Mouse (Mus musculus) CH12.LX (cell line): Measurements from ENCODE around the gene Psmg4. TPM values are rescaled to one million over a fixed set of nuclear protein-coding genes. Genes with fewer than 3 reads are reported as not detected.

Source experiments
- DNase-seq: peaks from one replicate; pipeline ENCODE4 v3.0.0-alpha.2; 2013; ENCODE audit errors: extremely low read depth
- H3K27ac ChIP-seq: 2 replicates; pipeline ENCODE4 v1.5.1; 2012; ENCODE audit warnings: low read depth, mild to moderate bottlenecking, control low read depth, moderate library complexity; ENCODE audit not compliant: insufficient read depth
- H3K27me3 ChIP-seq: replicated peaks from 2 replicates; pipeline ENCODE3; 2012; ENCODE audit warnings: inconsistent platforms
- H3K36me3 ChIP-seq, 2 experiments: replicated peaks in 1 of 2; 2 replicates each; pipeline versions ENCODE3 to v1.6.1; 2012; ENCODE audit warnings: inconsistent platforms in 1 of 2, low read length in 1 of 2, mild to moderate bottlenecking in 1 of 2, mixed read lengths in 1 of 2, moderate library complexity in 1 of 2; ENCODE audit not compliant: control insufficient read depth in 1 of 2, insufficient read depth in 1 of 2
- H3K4me1 ChIP-seq, 2 experiments: 2 replicates each; pipeline ENCODE4 v1.6.1; 2012; ENCODE audit warnings: inconsistent platforms in 1 of 2, moderate library complexity in 1 of 2; ENCODE audit not compliant: insufficient read depth in 2 of 2, control insufficient read depth in 1 of 2
- H3K4me2 ChIP-seq: 2 replicates; pipeline ENCODE4 v1.6.1; 2012; ENCODE audit warnings: low read depth, mild to moderate bottlenecking, control low read depth; ENCODE audit not compliant: poor library complexity, insufficient read depth, severe bottlenecking
- H3K4me3 ChIP-seq, 3 experiments: fragments of 150-350 bp in 1 of 3; sonication (generic) in 1 of 3; replicated peaks in 1 of 3; 2 replicates each; pipeline versions ENCODE3 to v1.5.1; 2011 to 2012; ENCODE audit warnings: low read depth in 2 of 3, low read length in 2 of 3, mild to moderate bottlenecking in 2 of 3, moderate library complexity in 2 of 3, control low read depth in 1 of 3, improper control_type of control experiment in 1 of 3, inconsistent platforms in 1 of 3, mixed read lengths in 1 of 3; ENCODE audit not compliant: poor library complexity in 1 of 3
- H3K79me2 ChIP-seq: replicated peaks from 2 replicates; pipeline ENCODE4 v1.6.1; 2012; ENCODE audit warnings: mild to moderate bottlenecking, moderate library complexity; ENCODE audit not compliant: control insufficient read depth, poor library complexity, insufficient read depth, severe bottlenecking; ENCODE audit errors: extremely low read depth
- H3K9ac ChIP-seq: 2 replicates; pipeline ENCODE4 v1.6.1; 2012; ENCODE audit warnings: low read depth, mild to moderate bottlenecking, control low read depth, moderate library complexity; ENCODE audit not compliant: insufficient read depth
- H3K9me3 ChIP-seq: replicated peaks from 2 replicates; pipeline ENCODE3; 2012; ENCODE audit warnings: low read length, inconsistent platforms, mixed read lengths
- BHLHE40 ChIP-seq: IDR thresholded peaks from 2 replicates; pipeline ENCODE4 v1.6.1; 2011; ENCODE audit warnings: mild to moderate bottlenecking, low read depth, low read length, improper control_type of control experiment
- CHD1 ChIP-seq: IDR thresholded peaks from 2 replicates; pipeline ENCODE4 v1.6.1; 2012; ENCODE audit warnings: low read depth, low read length, improper control_type of control experiment, inconsistent platforms
- CHD2 ChIP-seq: IDR thresholded peaks from 2 replicates; pipeline ENCODE4 v1.6.1; 2011; ENCODE audit warnings: low read length, improper control_type of control experiment
- E2F4 ChIP-seq: IDR thresholded peaks from 2 replicates; pipeline ENCODE4 v1.6.1; 2011; ENCODE audit warnings: low read depth, low read length, improper control_type of control experiment; ENCODE audit not compliant: insufficient replicate concordance
- EP300 ChIP-seq: IDR thresholded peaks from 2 replicates; pipeline ENCODE4 v1.6.1; 2011; ENCODE audit warnings: low read length, improper control_type of control experiment
- ETS1 ChIP-seq: conservative IDR thresholded peaks from 2 replicates; pipeline ENCODE4 v1.6.1; 2012; ENCODE audit warnings: low read depth, mild to moderate bottlenecking, inconsistent platforms, low read length, improper control_type of control experiment, moderate library complexity
- HCFC1 ChIP-seq: IDR thresholded peaks from 2 replicates; pipeline ENCODE4 v1.6.1; 2012; ENCODE audit warnings: low read depth, mild to moderate bottlenecking, inconsistent platforms, low read length, improper control_type of control experiment
- IRF4 ChIP-seq: IDR thresholded peaks from 2 replicates; pipeline ENCODE4 v1.6.1; 2014; ENCODE audit warnings: low read depth, mild to moderate bottlenecking, inconsistent platforms, low read length, improper control_type of control experiment
- JUN ChIP-seq: IDR thresholded peaks from 2 replicates; pipeline ENCODE4 v1.6.1; 2011; ENCODE audit warnings: low read depth, mild to moderate bottlenecking, low read length, improper control_type of control experiment, moderate library complexity; ENCODE audit not compliant: insufficient read depth
- JUND ChIP-seq: conservative IDR thresholded peaks from 2 replicates; pipeline ENCODE4 v1.6.1; 2011; ENCODE audit warnings: low read depth, low read length, improper control_type of control experiment
- KAT2A ChIP-seq: IDR thresholded peaks from 2 replicates; pipeline ENCODE4 v1.6.1; 2012; ENCODE audit warnings: low read length, improper control_type of control experiment, inconsistent platforms; ENCODE audit not compliant: insufficient replicate concordance
- MAFK ChIP-seq: IDR thresholded peaks from 2 replicates; pipeline ENCODE4 v1.6.1; 2011; ENCODE audit warnings: low read length, improper control_type of control experiment; ENCODE audit not compliant: insufficient replicate concordance
- MAZ ChIP-seq: IDR thresholded peaks from 2 replicates; pipeline ENCODE4 v1.6.1; 2012; ENCODE audit warnings: low read depth, mild to moderate bottlenecking, inconsistent platforms, low read length, improper control_type of control experiment, moderate library complexity
- MEF2A ChIP-seq: IDR thresholded peaks from 2 replicates; pipeline ENCODE4 v1.6.1; 2014; ENCODE audit warnings: low read depth, mild to moderate bottlenecking, inconsistent platforms, low read length, improper control_type of control experiment, borderline replicate concordance
- MXI1 ChIP-seq: IDR thresholded peaks from 2 replicates; pipeline ENCODE4 v1.6.1; 2011; ENCODE audit warnings: mild to moderate bottlenecking, low read depth, low read length, improper control_type of control experiment
- MYC ChIP-seq: IDR thresholded peaks from 2 replicates; pipeline ENCODE4 v1.6.1; 2011; ENCODE audit warnings: low read depth, mild to moderate bottlenecking, improper control_type of control experiment, low read length
- PAX5 ChIP-seq: IDR thresholded peaks from 2 replicates; pipeline ENCODE4 v1.6.1; 2012; ENCODE audit warnings: low read length, inconsistent platforms, mixed read lengths
- POLR2A ChIP-seq: IDR thresholded peaks from 2 replicates; pipeline ENCODE4 v1.6.1; 2011; ENCODE audit warnings: low read depth, mild to moderate bottlenecking, improper control_type of control experiment, low read length
- POLR2AphosphoS2 ChIP-seq: IDR thresholded peaks from 2 replicates; pipeline ENCODE4 v1.6.1; 2011; ENCODE audit warnings: low read depth, low read length, improper control_type of control experiment
- RAD21 ChIP-seq: IDR thresholded peaks from 2 replicates; pipeline ENCODE4 v1.6.1; 2011; ENCODE audit warnings: low read depth, mild to moderate bottlenecking, low read length, improper control_type of control experiment, moderate library complexity
- RCOR1 ChIP-seq: conservative IDR thresholded peaks from 2 replicates; pipeline ENCODE4 v1.6.1; 2012; ENCODE audit warnings: low read depth, mild to moderate bottlenecking, inconsistent platforms, low read length, improper control_type of control experiment
- SIN3A ChIP-seq: IDR thresholded peaks from 2 replicates; pipeline ENCODE4 v1.6.1; 2012; ENCODE audit warnings: low read length, improper control_type of control experiment, inconsistent platforms
- SMC3 ChIP-seq: IDR thresholded peaks from 2 replicates; pipeline ENCODE4 v1.6.1; 2011; ENCODE audit warnings: low read depth, low read length, improper control_type of control experiment
- TBP ChIP-seq: conservative IDR thresholded peaks from 2 replicates; pipeline ENCODE4 v1.6.1; 2011; ENCODE audit warnings: low read depth, low read length, improper control_type of control experiment
- TCF12 ChIP-seq: IDR thresholded peaks from 2 replicates; pipeline ENCODE4 v1.6.1; 2014; ENCODE audit warnings: low read depth, mild to moderate bottlenecking, inconsistent platforms, low read length, improper control_type of control experiment
- UBTF ChIP-seq: IDR thresholded peaks from 2 replicates; pipeline ENCODE4 v1.6.1; 2012; ENCODE audit warnings: low read depth, mild to moderate bottlenecking, inconsistent platforms, low read length, improper control_type of control experiment, moderate library complexity
- USF1 ChIP-seq: IDR thresholded peaks from 2 replicates; pipeline ENCODE4 v1.6.1; 2014; ENCODE audit warnings: low read depth, mild to moderate bottlenecking, inconsistent platforms, low read length, improper control_type of control experiment
- ZC3H11A ChIP-seq: IDR thresholded peaks from 2 replicates; pipeline ENCODE4 v1.6.1; 2012; ENCODE audit warnings: low read depth, mild to moderate bottlenecking, inconsistent platforms, low read length, improper control_type of control experiment
- ZKSCAN1 ChIP-seq: IDR thresholded peaks from 2 replicates; pipeline ENCODE4 v1.6.1; 2012; ENCODE audit warnings: low read depth, inconsistent platforms, low read length, improper control_type of control experiment, borderline replicate concordance
- ZNF384 ChIP-seq: IDR thresholded peaks from 2 replicates; pipeline ENCODE4 v1.6.1; 2012; ENCODE audit warnings: low read depth, low read length, improper control_type of control experiment, inconsistent platforms
- dilution Hi-C: fragments of 300-500 bp; cut with MboI; formaldehyde crosslinking; loops from 2 replicates; pipeline ENCODE4 v1.14.3; 2020; ENCODE audit warnings: low sequenced_read_pairs; ENCODE audit not compliant: extremely low pct_unique_long_range_greater_than_20kb, extremely low pct_ligation_motif_present
- in situ Hi-C: fragments of 300-500 bp; cut with MboI; formaldehyde crosslinking; loops from 3 replicates; pipeline ENCODE4 v1.14.3; 2019; ENCODE audit warnings: low sequenced_read_pairs, low pct_ligation_motif_present, low pct_unique_long_range_greater_than_20kb, mixed read lengths
- polyA plus RNA-seq: library from polyadenylated mRNA; unstranded; fragments of >175 nt; gene quantifications from 2 replicates; pipeline ENCODE4 v1.2.1, GENCODE M21; 2012; ENCODE audit warnings: low read depth; ENCODE audit not compliant: insufficient read length
- total RNA-seq, 2 experiments: library from RNA; depleted of rRNA; stranded (reverse); fragments of 300-350 nt in 1 of 2; fragments of >200 nt in 1 of 2; gene quantifications; 2 replicates each; pipeline ENCODE4 v1.2.3; 2012 to 2014

Gene Psmg4
- total and polyA plus RNA-seq, 3 experiments: 120 to 234 (median 194) TPM

DNA sequence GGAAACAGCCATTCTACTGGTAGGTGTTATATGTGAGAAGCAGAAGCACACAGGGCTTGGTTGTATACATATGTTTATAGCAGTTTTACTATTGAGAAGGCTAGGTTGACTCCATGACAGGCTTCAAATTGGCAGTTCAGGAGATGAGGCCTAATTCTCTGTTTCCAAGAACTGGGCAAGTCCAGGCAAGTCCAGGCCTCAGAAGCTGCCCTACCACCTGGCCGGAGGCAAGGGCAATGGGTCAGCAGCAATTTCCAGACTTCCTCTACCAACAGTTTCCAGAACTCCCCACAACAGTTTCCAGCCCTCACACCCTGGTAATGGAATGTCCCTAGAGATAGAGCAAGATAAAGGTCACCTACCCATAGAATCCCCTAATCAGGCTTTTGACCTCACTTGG lies 2.8 kb upstream of the Psmg4 start:
- peaks cover 4% of the 10 kb centered on the region for H3K9me3 ChIP-seq
- no peaks in the 10 kb centered on the region for H3K27me3 ChIP-seq
- TF ChIP-seq EP300: peak; percentile 38; the same call in 1 of the 2 replicates
- no peak for TF ChIP-seq MAFK
- peak; percentile 96 for TF ChIP-seq CHD1
- TF ChIP-seq, all 38 proteins: peak for 2
- no peak for DNase-seq
- Histone ChIP-seq H3K4me1 (peaks cover 13 to 48% of the 10 kb centered on the region in 2 experiments), H3K27ac (no peak overlapping the region), H3K9ac (no peak overlapping the region), H3K4me2 (no peak overlapping the region), H3K4me3 (no peak overlapping the region), H3K36me3 (peaks cover 0 to 2% of the 10 kb centered on the region in 2 experiments), H3K79me2 (peaks cover 15% of the 10 kb centered on the region)
- dilution Hi-C loops (no loop called here), in situ Hi-C loops (loop anchor here (5.0 to 10.0 kb wide), 2 partner anchors 108 to 205 kb away; no protein-coding TSS in a partner anchor)

DNA sequence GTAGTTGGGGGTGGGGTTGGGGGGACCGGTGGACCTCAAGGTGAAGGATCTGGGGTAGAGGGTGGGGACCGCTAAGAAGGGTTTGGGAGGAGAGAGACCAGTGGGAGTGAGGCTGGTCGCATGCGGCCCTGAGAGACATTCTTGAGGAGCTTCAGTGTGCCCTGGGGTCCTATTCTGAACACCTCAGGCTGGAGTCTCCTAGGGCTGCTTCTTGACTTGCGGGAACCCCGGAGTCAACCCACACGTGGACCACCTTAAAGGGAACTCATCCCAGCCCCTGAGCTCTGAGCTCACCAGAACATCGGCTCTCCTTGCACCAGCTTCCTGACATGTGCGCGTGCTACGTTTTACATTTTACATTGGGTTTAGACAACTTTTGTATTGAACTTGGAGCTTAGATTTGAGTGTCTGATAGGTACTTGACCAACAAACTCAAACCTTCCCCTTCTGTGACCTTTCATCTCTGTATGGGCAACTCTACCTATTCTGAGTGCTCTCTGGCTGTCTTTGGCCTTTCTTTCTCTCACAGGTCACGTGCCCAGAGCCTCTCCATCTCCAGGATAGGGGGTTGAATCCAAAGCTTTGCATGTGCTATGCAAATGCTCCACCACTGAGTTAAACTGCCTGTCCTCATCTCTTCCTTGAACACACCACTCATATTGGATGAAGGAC lies 676 bp downstream of the Psmg4 start:
- Histone ChIP-seq H3K27ac (peak overlapping the region; percentile 97; the same call in 1 of the 2 replicates), H3K9me3 (no peaks in the 10 kb centered on the region), H3K9ac (peak overlapping the region; percentile 89), H3K4me1 (peaks cover 20 to 46% of the 10 kb centered on the region in 2 experiments), H3K4me2 (peak overlapping the region; percentile 39), H3K27me3 (no peaks in the 10 kb centered on the region), H3K36me3 (peaks cover 0 to 10% of the 10 kb centered on the region in 2 experiments), H3K79me2 (peaks cover 22% of the 10 kb centered on the region), H3K4me3 (peak overlapping the region; percentile 47 to 91 (median 80))
- DNase-seq: peak; percentile 81
- in situ Hi-C loops (loop anchor here (5.0 kb wide), 1 partner anchor 111 kb away; no protein-coding TSS in a partner anchor), dilution Hi-C loops (no loop called here)
- no peak for TF ChIP-seq UBTF
- TF ChIP-seq MAZ: 0 out of 2 replicates have a peak, but pooled peaks have one; percentile 21
- peak; percentile 59; the same call in 1 of the 2 replicates for TF ChIP-seq TCF12
- 0 out of 2 replicates have a peak, but pooled peaks have one; percentile 39 for TF ChIP-seq CHD1
- no peak for TF ChIP-seq ZNF384
- TF ChIP-seq TBP: peak; percentile 72
- TF ChIP-seq ETS1: peak; percentile 60
- TF ChIP-seq MEF2A: 0 out of 2 replicates have a peak, but pooled peaks have one; percentile 6
- peak; percentile 90; the same call in 1 of the 2 replicates for TF ChIP-seq MYC
- no peak for TF ChIP-seq JUN
- no peak for TF ChIP-seq RAD21
- peak; percentile 53 for TF ChIP-seq SIN3A
- 0 out of 2 replicates have a peak, but pooled peaks have one; percentile 34 for TF ChIP-seq MAFK
- TF ChIP-seq KAT2A: 0 out of 2 replicates have a peak, but pooled peaks have one; percentile 55
- TF ChIP-seq BHLHE40: peak; percentile 99
- no peak for TF ChIP-seq ZC3H11A
- TF ChIP-seq RCOR1: peak; percentile 73; the same call in 1 of the 2 replicates
- no peak for TF ChIP-seq CHD2
- TF ChIP-seq E2F4: no peak
- no peak for TF ChIP-seq SMC3
- no peak; the same call in 1 of the 2 replicates for TF ChIP-seq POLR2A
- no peak for TF ChIP-seq EP300
- peak; percentile 50; the same call in 1 of the 2 replicates for TF ChIP-seq IRF4
- TF ChIP-seq MXI1: peak; percentile 91; the same call in 1 of the 2 replicates
- peak; percentile 89 for TF ChIP-seq USF1
- no peak for TF ChIP-seq JUND
- no peak for TF ChIP-seq PAX5
- TF ChIP-seq POLR2AphosphoS2: no peak
- TF ChIP-seq HCFC1: peak; percentile 26; the same call in 1 of the 2 replicates
- TF ChIP-seq ZKSCAN1: no peak
